Mouse (Mus musculus) 3T3-L1 (cell line): ENCODE data around the gene Ergic1.

Experiments used
- DNase-seq: peaks from one replicate; pipeline ENCODE4 v3.0.0-alpha.2; 2015; ENCODE audit warnings: low read depth, low spot score

Gene Ergic1

GRCm38 (mm10) chr17:26537722-26538471, 23.4 kb upstream of the Ergic1 start:
- peak; percentile 60 for DNase-seq

DNA sequence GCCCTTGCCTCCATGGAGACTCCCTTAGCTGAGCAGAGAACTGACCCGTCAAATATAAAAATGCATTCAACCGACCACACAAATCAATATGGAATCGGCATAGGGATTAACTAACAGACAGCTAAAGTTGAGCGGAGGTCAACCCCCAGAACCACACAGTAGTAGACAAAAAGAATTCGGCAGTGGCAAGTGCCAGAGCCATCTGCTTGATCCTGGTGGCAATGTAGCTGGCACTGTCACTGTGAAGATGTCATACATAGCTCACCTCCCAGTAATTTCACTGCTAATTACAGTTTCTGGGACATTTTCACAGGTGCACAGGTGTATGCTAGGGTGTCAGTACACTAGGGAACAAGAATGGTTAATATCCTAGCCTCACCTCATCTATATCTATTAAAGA, 21.2 kb upstream of the Ergic1 start:
- DNase-seq: no peak

DNA sequence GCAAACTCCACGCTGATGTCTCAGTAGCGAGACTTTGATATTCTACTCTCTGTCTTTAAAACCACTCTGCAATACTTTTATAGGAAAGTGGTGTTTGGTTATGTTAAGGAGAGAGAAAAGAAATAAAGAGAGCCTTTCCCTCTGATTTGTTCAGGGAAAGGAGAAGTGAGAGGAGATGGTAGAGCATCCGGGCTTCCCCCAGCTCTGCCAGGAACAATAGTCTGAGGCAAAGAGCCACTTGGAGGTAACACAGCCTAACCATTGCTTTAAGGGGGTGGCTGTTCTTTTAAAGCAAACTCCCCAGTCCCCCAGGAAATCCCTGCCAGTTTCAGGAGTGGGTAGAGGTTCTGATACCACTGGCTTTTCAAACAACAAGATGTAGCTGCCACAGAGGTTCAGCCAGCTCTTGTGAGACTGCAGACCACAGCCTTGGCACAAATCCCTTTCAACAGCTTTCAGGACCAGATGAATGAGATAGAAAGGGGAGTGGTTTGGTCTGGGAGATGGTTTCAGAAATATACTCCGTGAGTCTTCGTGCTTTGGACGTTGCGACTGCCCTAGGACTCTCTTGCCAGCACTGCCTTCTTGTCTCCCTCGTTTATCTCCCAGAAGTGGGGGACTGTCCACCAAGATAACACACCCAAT, 16.8 kb upstream of the Ergic1 start:
- DNase-seq: peak; percentile 76

DNA sequence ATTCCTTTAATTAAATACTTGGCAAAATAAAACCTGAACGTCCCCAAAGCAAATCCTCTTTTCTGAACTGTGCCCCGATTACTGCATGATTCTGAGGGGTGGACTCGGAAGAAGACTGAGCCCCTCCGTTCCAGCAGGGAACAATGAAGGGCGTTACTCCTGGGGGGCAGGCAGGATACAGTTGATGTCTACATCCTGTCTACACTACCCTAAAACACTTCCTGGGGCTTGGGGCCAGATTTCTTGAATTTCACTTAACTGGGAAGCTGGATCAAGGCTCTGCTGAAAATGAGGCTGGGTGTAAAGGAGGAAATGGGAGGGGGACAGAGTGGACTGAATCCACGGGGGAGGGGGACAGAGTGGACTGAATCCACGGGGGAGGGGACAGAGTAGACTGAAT, 13.5 kb upstream of the Ergic1 start:
- DNase-seq: no peak

GRCm38 (mm10) chr17:26548566-26548965, 12.7 kb upstream of the Ergic1 start:
- DNase-seq: no peak

DNA sequence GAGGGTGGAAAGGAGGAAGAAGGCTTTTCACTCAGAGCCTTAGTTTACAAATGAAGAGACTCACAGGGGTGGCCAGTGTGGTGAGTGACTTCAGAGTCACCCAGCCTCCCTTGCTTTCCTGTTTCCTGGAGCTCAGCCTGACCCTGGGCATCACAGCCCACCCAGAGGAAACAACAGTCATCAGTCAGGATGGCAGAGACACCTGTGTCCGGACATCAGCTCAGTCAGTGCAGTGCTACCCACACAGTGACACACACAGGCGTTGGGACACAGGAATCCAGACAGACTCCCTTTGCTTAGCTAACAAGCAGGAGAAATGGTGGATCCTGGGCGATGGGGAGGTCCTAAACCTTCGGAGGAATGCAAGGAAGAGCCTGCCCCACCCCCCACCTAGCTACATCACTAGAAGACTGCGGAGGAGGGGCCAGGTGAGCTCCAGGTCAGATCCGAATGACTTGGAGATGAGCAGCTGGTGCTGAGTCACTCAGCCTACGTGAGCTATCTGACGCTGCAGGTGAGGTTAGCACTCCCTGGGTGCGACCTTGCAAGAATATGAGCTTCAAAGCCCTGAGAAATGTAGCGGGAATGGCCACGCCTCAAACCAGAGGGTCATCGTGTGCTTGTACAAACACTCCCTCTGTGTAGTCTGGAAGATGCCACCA, 12.0 kb upstream of the Ergic1 start:
- DNase-seq: no peak

DNA sequence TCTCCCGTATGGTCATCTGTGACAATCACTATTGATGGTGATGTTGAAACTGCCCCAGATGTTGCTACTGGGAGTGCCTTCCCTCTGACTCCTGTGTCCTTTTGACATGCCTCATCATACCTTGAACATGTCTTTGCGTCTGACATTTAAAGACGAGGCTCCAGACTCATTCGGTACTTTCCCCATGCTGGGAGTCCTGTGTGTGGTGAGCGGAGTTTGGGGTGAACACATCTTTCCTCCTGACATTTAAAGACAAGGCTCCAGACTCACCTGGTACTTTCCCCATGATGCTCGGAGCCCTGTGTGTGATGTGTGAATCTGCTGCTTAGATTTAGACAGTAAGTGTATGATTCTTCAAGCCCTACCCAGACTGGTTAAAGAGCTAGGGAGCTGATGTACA, 10.2 kb upstream of the Ergic1 start:
- DNase-seq: no peak

DNA sequence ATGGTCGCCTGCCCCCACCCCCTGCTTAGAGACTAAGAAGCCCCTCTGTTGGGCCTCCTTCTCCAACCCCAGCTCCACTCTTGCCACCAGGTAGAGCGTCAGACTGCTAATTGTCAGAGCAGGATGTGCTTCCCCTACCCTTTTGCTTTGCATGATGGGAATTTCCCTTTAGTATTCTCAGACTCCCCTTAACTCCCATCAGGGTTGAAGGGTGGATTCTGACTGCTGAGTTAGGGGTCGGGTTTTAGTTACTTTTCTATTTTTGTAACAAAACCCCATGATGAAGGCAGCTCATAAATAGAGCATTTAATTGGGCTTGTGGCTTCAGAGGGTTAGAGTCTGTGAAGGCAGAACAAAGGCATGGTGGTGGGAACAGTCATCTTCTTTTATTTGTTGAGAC, 8.3 kb upstream of the Ergic1 start:
- no peak for DNase-seq

DNA sequence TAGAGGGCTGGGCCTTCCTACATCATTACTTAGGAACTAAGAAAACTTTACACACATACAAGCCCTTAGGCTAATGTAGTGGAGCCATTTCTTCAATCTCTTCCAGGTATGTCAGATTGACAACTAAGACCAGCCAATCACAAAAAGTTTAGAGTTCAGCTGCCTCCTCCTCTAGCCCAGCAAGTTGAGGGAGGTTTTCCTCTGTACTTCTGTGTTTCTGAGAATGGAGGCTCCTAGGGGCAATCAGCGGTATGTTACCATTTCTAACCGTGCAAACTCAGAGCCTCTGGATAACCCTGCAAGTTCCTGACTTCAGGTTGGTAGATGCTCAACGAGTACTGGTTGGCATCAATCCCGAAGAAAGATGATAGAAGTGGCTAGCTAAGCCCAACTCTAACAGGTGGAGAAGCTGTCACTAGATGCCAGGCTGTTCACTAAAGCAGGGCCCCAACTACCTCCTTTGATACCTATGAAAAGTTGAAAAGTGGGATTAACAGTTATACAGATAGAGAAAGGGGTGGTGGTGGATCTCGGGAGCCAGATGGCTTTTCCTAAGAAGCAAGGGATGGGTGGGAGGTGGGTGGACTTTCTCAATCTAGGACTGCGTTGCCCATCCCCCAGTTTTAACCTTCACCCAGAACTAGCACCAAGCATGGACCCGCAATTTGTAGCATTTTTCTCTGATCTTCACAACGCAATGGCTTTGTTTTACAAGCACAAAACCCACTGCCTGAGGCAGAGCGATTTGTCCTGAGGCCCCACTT, 581 bp upstream of the Ergic1 start:
- peak; percentile 86 for DNase-seq

DNA sequence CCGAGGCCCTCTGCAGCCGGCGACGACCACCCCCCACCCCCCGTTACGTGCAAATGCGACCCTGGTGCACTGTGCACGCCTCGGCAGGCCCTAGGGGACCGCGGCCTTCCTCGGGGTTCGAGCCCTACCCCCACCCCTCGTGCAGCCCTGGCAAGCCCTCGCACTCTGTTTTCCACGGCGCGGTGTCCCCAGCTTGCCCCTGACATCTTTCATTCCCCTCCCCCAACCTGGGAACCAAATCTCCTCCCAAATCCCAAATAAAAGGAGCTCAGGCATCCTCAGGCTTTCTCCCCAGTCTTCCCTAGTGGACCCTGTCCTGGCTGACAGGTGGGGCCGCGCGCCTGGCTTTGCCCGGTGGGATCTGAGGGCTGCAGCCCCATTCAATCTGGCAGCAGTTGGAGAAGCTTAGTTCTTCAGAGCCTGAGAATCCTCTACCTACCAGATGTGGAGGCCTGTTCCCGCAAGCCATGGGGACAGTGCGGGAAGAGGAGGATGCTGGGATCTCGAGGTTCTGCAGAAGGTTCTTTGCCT, 427 bp downstream of the Ergic1 start, which contains the start of gene Dusp1:
TSS of gene Dusp1 (minus strand) at position 478 of the 531 bp plus-strand sequence.
- DNase-seq: peak; percentile 42

DNA sequence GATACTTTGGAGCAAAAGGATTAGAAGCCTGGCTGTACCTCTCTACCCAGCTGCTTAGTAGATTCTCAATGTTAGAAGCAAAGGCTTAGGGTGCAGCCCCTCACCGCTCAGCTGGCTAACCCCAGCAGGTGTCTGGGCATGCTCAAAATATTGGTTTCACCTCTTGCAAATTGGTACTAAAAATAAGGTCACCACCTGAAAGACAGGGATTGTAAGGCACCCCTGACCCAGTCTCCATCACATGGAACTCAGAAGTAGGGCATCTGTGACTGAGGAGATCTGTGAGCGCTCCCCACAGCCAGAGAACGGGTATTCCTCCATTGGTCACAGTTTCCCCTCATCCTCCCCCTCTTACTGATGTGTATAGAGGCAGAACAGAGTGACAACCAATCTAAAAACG, 1.0 kb downstream of the Ergic1 start:
- no peak for DNase-seq

- no peak for DNase-seq
These were observed 2.2 kb downstream of the Ergic1 start for GRCm38 (mm10) chr17:26563476-26563875.

DNA sequence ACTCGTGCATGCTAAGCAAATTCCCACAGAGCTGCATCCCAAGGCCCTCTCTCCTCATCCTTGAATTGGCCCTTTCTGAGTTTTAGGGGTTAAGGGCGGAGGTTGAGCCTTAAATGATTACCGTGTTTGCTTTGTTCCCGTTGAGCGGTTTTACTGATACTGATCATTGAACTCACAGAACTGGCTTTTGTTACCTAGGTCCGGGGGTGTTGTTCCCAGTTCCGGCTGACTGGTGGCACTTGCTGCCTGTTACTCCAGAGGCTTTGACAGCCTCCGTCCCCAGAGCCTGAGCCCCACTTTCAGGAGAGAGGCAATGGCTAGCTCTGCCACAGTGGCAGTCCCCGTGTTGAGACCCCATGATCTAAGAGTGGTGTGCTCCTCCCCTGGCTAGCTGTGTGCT, 3.1 kb downstream of the Ergic1 start:
- DNase-seq: no peak

- no peak for DNase-seq
These were observed 6.0 kb downstream of the Ergic1 start for GRCm38 (mm10) chr17:26567142-26567817.

- no peak for DNase-seq
These were observed 6.5 kb downstream of the Ergic1 start for GRCm38 (mm10) chr17:26567818-26568173.

DNA sequence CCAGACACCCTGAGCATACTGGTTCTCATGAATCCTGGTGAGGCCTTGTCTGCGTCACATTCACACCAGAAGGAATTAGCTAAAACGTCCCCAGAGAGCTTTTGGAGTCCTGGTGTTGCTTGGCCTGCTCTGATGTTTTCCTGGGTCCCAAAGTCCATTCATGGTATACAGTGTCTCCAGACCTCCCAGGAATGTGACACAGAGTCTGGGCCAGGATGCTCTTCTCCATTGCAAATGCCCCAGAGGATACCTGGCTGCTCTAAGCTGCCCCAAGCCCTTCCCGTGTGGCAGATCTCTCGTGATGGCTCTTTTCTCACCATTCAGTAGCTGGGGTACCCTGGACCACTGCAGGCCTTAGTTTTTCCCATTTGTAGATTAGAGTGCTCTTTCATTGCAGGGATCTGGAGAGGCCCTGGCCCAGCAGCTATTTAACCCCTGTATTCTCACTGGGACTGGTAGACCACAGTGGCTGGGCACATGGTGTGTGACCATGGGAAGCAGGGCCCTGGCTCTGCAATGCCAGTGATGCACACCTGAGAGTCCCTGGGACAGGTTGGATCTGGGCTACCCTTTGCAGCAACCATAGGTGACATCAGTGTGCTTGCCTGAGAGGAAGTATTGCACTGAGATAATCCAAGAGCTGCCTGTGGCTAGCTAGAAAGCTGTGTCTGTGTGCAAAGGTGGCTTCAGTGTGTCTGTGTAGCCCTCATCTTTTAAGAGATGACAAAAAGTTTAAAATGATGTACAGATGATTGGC, 8.5 kb downstream of the Ergic1 start:
- DNase-seq: no peak

DNA sequence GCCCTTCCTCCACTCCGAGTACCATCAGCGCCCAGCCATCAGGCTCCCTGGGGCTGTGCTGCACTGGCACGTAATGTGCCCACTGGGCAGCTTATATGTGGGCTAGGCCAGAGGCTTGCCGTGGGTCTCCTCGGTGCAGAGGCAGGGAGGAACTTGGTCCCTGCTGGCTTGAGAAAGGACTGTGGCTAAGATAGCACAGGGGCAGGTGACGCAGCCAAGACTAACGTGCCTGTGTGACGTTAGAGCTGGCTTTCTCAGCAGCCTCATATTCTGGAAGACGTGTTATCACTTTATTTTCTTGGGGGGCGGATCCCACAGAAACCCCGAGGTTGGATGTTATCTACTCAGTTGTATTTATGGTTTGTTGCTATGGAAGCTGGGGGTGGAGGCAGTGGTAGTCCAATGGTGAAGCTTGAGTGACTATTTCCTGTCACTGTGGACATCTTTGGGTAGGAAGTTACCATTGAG, 9.4 kb downstream of the Ergic1 start:
- DNase-seq: no peak

- DNase-seq: no peak
These were observed 10.1 kb downstream of the Ergic1 start for GRCm38 (mm10) chr17:26571377-26571776.

GRCm38 (mm10) chr17:26572265-26572664, 11.0 kb downstream of the Ergic1 start:
- DNase-seq: peak; percentile 36

DNA sequence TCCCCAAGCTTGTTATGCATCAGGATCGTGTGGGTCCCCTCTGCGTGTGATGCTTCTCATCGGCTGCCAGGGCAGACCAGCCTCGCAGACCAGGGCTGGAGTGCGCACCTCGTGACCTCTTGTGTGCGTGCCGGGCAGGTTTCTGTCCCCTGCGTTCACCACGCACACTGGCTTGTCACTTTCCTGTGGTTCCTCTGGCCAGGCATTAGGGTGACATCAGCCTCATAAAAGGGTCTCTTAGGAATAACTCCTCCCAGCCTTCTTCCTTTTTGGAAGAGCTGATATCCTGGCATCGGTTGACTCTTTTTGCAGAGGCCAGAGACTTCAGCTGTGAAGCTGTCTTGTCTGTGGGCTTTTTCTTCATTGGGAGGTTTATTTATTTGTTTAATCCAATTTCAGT, 12.8 kb downstream of the Ergic1 start:
- no peak for DNase-seq
